Mouse (Mus musculus) left cerebral cortex, adult 2 months (tissue): ENCODE results near the gene Krtap10-10. TPM values are rescaled to one million over a fixed set of nuclear protein-coding genes. Genes with fewer than 3 reads are reported as not detected.

Experiments used
- DNase-seq, 2 experiments: peaks; one replicate each; pipeline ENCODE4 v3.0.0; 2021 to 2022; ENCODE audit warnings: low spot score in 2 of 2, mixed read lengths in 1 of 2; ENCODE audit errors: extremely low spot score in 1 of 2
- H3K27ac ChIP-seq: fragments of 200-600 bp; 2 replicates; pipeline ENCODE4 v1.8.1; 2022
- H3K4me3 ChIP-seq: fragments of 200-600 bp; 2 replicates; pipeline ENCODE4 v1.8.1; 2022
- CTCF ChIP-seq: fragments of 200-600 bp; IDR thresholded peaks from 2 replicates; pipeline ENCODE4 v1.8.1; 2022; ENCODE audit warnings: antibody characterized with exemption, mild to moderate bottlenecking, moderate library complexity
- intact Hi-C: fragments of 180-260 bp; cut with DNase I; formaldehyde crosslinking; loops from one replicate; pipeline ENCODE4 v1.15.1; 2025
- total RNA-seq, 2 experiments: library from RNA; stranded (reverse); gene quantifications; 2 replicates each; pipeline ENCODE4 v1.2.3; 2021

Krtap10-10 gene
- total RNA-seq, 2 experiments from 2014 or later: not detected

- no peak for DNase-seq
- no peak for TF ChIP-seq CTCF
- H3K27ac ChIP-seq: no peak overlapping the region
- H3K4me3 ChIP-seq: no peak overlapping the region
- intact Hi-C loops: no loop called here
Observed at GRCm38 (mm10) chr10:77819203-77819602, 16.5 kb upstream of the Krtap10-10 start.

DNA sequence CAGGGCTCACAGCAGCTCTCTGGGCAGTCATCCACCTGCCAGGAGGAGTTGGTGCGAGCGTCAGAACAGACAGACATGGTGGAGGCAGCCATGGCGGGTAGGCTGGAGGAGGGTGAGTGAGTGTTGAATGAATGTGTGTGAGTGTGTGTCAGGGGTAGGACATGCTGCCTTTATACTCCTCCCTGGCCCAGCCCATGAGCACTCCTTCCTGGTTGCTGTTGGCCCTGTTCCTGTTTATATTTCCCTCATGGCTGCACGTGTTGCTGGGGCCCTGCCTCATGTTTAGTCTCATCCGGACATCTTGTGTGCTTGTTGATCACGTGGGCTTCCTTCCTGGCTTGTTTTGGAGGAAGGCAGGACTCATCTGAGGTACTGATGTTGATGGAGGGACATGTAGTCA is 8.8 kb upstream of the Krtap10-10 start, which contains the start of gene Krtap10-4:
Gene Krtap10-4, minus strand, starts transcription at position 145 of the 400 bp plus-strand sequence.
- no peak for DNase-seq

DNA sequence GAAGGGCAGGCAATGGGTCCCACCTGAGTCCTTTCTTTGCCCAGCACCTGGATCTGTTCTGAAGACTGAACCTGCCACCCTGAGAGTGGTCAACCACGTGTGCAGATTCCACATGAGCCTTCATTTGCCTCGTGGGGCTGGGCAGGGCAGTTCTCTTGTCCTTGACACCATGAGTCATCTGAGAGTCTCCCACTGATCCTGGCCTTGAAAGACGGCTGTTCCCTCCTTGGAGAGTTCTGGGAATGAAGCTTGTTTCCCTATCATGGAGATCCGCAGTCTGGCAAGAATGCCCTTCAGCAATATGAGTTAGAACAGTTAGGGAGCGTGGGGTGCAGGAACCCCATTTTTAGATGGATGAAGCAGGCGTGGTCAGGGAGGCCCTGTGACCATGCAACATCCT is 3.3 kb downstream of the Krtap10-10 start:
- intact Hi-C loops: no loop called here
- no peak for TF ChIP-seq CTCF

More for the DNA sequence above, 8.8 kb upstream of the Krtap10-10 start, which contains the start of gene Krtap10-4:
- TF ChIP-seq CTCF: no peak
- H3K27ac ChIP-seq: no peak within 1 kb of the TSS
- intact Hi-C loops: no loop called here
- H3K4me3 ChIP-seq: no peak within 1 kb of the TSS

GRCm38 (mm10) chr10:77846503-77846902 is 10.8 kb downstream of the Krtap10-10 start, which contains the start of gene Gm36176:
TSS of gene Gm36176 (plus strand) at chr10:77846803.
- Histone ChIP-seq H3K4me3 (no peak within 1 kb of the TSS), H3K27ac (no peak within 1 kb of the TSS)
- no peak for TF ChIP-seq CTCF
- no peak for DNase-seq
- intact Hi-C loops: no loop called here

More for the DNA sequence above, 3.3 kb downstream of the Krtap10-10 start:
- DNase-seq: no peak
- Histone ChIP-seq H3K4me3 (no peak overlapping the region), H3K27ac (no peak overlapping the region)

- Histone ChIP-seq H3K27ac (no peak overlapping the region), H3K4me3 (no peak overlapping the region)
- intact Hi-C loops: no loop called here
- no peak for DNase-seq
- TF ChIP-seq CTCF: no peak
Observed at GRCm38 (mm10) chr10:77846961-77847360, 11.2 kb downstream of the Krtap10-10 start.

DNA sequence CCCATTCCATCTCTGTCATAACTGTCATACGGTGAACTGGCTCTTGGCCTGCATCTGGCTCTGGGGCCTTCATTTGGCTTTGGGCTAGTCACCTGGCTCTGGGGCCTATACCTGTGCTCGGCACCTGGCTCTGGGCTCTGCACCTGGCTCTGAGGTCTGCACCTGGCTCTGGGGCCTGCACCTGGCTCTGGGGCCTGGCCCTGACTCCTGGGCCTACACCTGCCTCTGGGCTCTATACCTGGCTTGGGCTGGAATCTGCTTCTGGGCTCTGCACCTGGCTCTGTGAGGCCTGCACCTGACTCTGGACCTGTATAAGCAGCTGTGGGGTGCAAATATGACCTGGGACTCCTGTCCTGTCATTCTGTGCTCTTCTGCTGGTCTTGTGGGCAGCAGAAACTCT is 11.8 kb downstream of the Krtap10-10 start:
- H3K4me3 ChIP-seq: no peak overlapping the region
- no peak for TF ChIP-seq CTCF
- H3K27ac ChIP-seq: no peak overlapping the region
- DNase-seq: no peak
- intact Hi-C loops: no loop called here

GRCm38 (mm10) chr10:77852559-77852958 is 16.8 kb downstream of the Krtap10-10 start, which contains the start of gene Gm10318:
TSS of gene Gm10318 (plus strand) at chr10:77852859.
- no peak for TF ChIP-seq CTCF
- intact Hi-C loops: no loop called here
- Histone ChIP-seq H3K27ac (no peak within 1 kb of the TSS), H3K4me3 (no peak within 1 kb of the TSS)
- DNase-seq: no peak

- intact Hi-C loops: loop anchor here (5.0 kb wide), 1 partner anchor 64 kb away; the partner anchor contains the start of genes Gm19668 and Gm9639
- TF ChIP-seq CTCF: no peak
- Histone ChIP-seq H3K27ac (no peak within 1 kb of the TSS), H3K4me3 (no peak within 1 kb of the TSS)
- DNase-seq: no peak
Observed at GRCm38 (mm10) chr10:77861675-77862074, 25.9 kb downstream of the Krtap10-10 start, which contains the start of gene Gm3285. TSS of gene Gm3285 (plus strand) at chr10:77861975.

DNA sequence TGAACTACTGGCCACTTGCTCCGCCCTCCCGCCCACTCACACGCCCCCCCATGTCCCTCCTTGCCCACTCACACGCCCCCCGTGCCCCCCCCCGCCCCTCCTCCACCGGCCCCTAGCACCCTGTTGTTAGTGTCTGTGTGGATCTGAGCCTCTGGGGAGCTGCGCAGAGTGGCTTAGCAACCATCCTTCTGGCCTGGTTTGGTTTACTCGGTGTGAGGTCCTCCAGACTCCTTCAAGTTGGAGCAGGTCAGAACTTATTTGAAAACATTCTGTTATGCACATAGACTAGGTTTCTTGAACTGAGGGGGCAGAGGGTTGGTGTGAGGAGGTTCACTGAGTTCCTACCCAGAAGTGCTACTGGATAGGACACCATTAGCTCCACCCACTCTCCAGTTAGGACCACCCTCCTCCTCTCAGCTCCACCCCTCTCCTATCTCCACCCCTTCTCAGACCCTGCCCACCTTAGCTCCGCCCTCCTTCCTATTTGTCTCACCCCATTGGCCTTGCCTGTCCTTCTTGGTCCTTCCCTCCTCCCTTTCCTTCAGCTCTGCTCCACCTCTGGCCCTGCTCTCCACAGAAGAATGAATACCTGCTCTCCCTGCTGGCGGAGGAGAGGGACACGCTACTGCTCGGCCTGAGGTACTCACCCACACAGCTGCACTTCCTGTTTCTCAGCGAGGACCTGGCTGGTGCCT is 28.5 kb downstream of the Krtap10-10 start:
- intact Hi-C loops: loop anchor here (5.0 kb wide), 1 partner anchor 67 kb away; the partner anchor contains the start of genes Gm19668 and Gm9639

DNA sequence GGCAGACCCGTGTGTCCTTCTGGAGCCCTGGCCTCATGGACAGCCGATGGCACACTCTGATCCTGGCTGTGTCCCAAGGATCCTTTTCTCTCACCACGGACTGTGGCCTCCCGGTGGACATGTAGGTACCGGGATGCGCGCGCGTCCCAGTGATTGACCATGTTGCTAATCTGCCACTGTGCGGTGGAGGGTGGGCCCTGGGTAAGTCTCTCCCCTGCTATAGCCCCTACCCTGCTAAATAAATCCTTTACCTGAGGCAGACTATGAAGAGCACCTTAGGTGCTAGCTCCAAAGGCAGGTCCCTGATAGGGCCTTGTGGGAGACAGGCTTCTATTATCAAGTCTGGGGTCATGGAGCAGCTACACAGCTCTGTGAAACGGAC is 29.0 kb downstream of the Krtap10-10 start:
- no peak for TF ChIP-seq CTCF
- intact Hi-C loops: loop anchor here (5.0 kb wide), 1 partner anchor 67 kb away; the partner anchor contains the start of genes Gm19668 and Gm9639
- no peak overlapping the region for H3K4me3 ChIP-seq
- DNase-seq: no peak
- H3K27ac ChIP-seq: no peak overlapping the region

More for the DNA sequence above, 28.5 kb downstream of the Krtap10-10 start:
- Histone ChIP-seq H3K4me3 (no peak overlapping the region), H3K27ac (no peak overlapping the region)
- no peak for TF ChIP-seq CTCF
- no peak for DNase-seq

- Histone ChIP-seq H3K27ac (no peak overlapping the region), H3K4me3 (no peak overlapping the region)
- no peak for DNase-seq
- intact Hi-C loops: no loop called here
- no peak for TF ChIP-seq CTCF
Observed at GRCm38 (mm10) chr10:77867546-77867945, 31.8 kb downstream of the Krtap10-10 start.

GRCm38 (mm10) chr10:77869651-77870050 is 33.9 kb downstream of the Krtap10-10 start:
- no peak overlapping the region for H3K4me3 ChIP-seq
- no peak for DNase-seq
- intact Hi-C loops: no loop called here
- no peak overlapping the region for H3K27ac ChIP-seq
- no peak for TF ChIP-seq CTCF
